Mouse (Mus musculus): ENCODE results near the gene Rnf187. TPM values are rescaled to one million over a fixed set of nuclear protein-coding genes. Genes with fewer than 3 reads are reported as not detected.
A peak's percentile ranks its signal among the peaks of the same experiment; 100 is the strongest.
"Not testable (repeated sequence)": the region's sequence is repeated elsewhere in the genome, so short reads cannot be mapped to it uniquely, and the experiment has no call there.

The Rnf187 gene
- total RNA-seq, 2 experiments from 2014 or later, result 154 to 156 TPM

GRCm38 (mm10) chr11:58967346-58967745, 28.6 kb upstream of the Rnf187 start:
- peak; percentile 50 for DNase-seq

- DNase-seq, result no peak
These were observed 26.5 kb upstream of the Rnf187 start for GRCm38 (mm10) chr11:58965001-58965760.

DNA sequence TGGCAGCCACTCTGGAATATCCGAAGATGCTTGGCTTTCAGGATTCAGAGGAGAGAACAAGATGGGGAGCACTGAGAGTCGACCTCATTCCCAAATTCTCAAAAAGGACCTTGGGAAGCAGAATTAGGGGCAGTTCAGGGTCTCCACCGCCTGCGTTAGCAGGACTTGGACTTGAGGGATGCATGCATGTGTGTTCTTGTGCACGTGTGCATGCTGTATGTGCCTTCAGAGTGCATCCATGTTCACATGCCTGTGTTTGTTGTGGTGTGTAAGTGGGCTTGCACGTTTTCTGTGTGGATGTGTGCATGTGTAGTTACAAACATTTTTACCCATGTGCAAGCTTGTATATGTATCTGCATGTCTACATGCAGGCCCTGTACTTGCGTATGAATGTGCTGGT, 25.5 kb upstream of the Rnf187 start:
- no peak for DNase-seq

DNA sequence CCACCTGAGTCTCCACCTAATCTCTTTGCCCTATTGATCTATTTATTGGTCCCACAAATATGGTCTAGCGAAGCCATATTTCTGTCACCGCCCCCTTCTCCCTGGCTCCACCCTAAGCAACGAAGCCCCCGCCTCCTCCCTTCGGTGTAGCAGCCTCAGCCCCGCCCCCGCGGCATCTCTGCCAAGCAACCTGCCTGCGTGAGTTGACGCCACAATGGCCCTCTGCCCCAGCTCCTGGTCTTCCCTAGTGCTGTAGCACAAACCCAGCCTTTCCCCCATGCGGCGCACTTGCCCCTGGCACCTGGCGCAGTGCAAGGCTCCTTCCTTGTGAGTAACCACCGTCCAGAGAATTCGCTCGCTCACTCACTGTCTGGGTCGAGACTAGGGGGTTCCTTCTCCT, 24.8 kb upstream of the Rnf187 start:
- DNase-seq, result peak; percentile 67

DNA sequence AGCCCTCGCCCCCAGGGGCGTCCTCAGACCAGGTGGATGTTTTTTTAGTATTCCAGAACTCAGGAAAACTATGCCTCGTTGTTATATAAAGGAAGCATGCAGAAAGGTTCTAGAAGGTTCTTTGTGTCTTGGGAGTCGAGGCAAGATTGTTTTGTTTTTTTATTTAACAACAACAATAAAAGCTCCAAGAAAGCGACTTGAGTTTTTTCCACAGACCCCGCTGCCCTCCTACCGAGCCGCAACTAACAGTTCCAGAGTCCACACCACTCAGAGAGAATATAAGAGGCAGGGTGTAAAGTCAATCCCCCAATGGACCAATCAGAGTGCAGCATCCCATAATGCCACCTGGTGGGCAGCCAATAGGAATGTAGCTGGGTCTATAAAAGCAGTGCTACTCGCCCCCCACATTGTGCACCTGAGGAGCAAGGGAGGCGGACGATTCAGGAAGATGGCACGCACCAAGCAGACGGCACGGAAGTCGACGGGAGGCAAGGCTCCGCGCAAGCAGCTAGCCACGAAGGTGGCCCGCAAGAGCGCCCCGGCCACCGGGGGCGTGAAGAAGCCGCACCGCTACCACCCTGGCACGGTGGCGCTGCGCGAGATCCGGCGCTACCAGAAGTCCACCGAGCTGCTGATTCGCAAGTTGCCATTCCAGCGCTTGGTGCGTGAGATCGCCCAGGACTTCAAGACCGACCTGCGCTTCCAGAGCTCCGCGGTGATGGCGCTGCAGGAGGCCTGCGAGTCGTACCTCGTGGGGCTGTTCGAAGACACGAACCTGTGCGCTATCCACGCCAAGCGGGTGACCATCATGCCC, 22.9 kb upstream of the Rnf187 start:
- no peak for DNase-seq

- DNase-seq, result peak; percentile 86
These were observed 21.3 kb upstream of the Rnf187 start for GRCm38 (mm10) chr11:58959921-58960465.

GRCm38 (mm10) chr11:58959186-58959825, 20.6 kb upstream of the Rnf187 start:
- no peak for DNase-seq

DNA sequence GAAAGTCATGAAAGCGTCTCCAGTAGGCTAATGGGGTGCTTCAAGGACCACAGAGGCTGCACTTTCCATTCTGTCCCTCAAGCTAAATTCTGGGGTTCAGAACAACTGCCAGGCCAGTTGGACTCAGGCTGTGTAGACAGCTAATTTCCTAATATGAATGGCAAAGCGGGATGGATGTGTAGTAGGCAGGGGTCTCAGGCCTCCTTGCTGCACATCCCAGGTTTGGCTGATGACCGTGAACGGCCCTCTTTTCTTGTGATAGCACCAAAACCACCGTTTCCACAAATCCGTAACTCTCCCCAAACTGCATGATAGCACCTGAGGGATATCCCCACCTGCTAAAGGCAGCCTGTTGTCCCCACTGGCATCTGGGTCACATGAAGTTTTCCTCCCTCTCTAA, 19.8 kb upstream of the Rnf187 start:
- no peak for DNase-seq

GRCm38 (mm10) chr11:58957226-58957914, 18.7 kb upstream of the Rnf187 start:
- no peak for DNase-seq

GRCm38 (mm10) chr11:58955868-58956257, 17.1 kb upstream of the Rnf187 start:
- DNase-seq, result no peak

DNA sequence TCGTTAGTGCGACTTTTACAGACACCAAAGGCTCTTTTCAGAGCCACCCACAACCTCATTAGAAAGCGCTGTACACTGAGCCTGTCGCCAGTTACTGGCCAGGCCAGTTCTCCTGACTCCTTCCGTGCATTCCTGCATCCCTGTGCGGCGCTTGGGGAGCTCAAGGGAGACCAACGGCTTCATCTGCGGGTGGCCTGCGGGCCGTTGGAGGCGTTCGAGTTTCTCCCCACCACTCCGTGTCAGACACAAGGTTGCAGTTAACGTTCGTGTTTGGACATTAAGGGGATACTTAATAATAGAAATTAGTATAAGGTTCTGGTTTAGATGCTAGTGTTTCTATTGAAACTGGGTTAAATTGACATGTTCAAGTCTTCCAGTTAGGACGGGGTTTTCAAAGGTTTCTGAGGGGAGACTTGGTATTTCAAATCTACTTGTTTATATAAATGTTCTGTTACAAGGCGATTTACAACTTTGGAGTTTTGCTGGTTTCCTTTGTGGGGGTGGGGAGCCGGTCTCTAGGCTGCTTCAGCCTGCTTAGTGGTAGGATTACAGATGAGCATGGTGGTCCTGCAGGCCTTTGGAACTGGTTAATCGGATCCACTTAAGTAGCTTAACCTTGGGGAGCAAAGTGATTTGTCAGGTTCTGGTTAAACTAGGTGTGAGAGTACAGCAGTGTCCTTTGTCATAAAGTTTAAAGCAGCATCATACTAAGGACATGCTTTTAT, 16.6 kb upstream of the Rnf187 start:
- no peak for DNase-seq

- peak; percentile 83 for DNase-seq
These were observed 15.9 kb upstream of the Rnf187 start, which contains the start of the genes Hist3h2a and Trim17 for GRCm38 (mm10) chr11:58954420-58955142. TSS of gene Hist3h2a (plus strand) at chr11:58954685. TSS of gene Trim17 (plus strand) at chr11:58954685.

GRCm38 (mm10) chr11:58954170-58954419, 15.4 kb upstream of the Rnf187 start:
- not testable (repeated sequence) for DNase-seq

DNA sequence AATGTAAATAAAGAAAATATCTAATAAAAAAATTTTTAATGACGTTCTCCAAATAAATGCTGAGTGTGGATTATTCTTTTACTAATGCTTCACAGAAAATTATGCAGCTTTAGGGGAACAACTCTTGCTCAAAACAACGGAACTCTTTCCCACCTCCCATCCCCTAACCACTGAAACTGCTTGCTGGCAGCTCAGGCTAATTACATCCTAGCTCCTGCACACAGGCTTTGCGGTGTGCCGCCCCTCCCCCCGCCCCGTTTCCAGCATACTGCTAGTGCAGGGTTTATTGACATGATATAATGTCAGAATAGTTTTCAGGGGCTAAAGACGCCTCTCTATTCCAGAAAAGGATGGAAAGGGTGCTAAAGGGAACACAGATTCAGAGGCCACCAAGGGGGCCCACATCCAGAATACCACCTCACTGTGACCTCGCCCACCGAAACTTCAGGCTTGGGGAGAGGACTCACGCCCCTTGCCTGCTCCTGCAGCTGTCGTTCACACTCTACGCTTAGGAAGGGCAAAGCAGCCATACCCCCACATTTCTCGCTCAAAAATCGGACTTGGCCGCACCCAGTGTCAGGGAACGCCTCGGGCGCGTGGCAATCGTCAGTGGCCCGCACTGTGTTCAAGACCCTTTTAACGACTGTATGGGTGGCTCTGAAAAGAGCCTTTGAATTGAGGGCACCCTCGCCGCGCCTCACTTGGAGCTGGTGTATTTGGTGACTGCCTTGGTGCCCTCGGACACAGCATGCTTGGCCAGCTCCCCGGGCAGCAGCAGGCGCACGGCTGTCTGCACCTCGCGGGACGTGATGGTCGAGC, 14.8 kb upstream of the Rnf187 start:
- DNase-seq, result peak; percentile 46

DNA sequence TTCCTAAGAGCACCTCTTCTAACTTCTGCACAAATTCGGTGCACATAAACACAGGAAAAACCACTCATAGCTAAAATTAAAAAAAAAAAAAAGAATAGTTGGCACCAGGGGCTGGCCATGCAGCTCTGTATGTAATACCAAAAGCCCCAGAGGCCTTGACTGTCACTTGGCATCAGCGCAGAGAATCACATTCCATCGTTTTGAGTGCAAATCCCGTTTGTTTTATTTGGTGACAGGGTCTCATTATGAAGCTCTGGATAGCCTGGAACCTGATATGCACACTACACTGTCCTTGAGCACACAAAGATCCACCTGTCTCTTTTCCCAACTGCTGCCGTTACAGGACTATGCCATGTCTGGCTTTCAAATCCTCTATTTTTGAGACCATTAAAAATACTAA, 12.5 kb upstream of the Rnf187 start:
- no peak for DNase-seq

- no peak for DNase-seq
These were observed 11.0 kb upstream of the Rnf187 start for GRCm38 (mm10) chr11:58949480-58950431.

- DNase-seq, result peak; percentile 46
These were observed 10.1 kb upstream of the Rnf187 start, which contains the start of gene Hist3h2ba for GRCm38 (mm10) chr11:58948542-58949479. TSS of gene Hist3h2ba (plus strand) at chr11:58948920.
